Mouse (Mus musculus) megakaryocyte, embryonic 14.5 days (primary cell): ENCODE results near the gene D630045J12Rik.

Experiments used
- FLI1 ChIP-seq: IDR thresholded peaks from 2 replicates; pipeline ENCODE4 v1.6.1; 2012; ENCODE audit warnings: low read length, inconsistent platforms, mixed read lengths
- GATA1 ChIP-seq: IDR thresholded peaks from 3 replicates; pipeline ENCODE4 v1.6.1; 2012; ENCODE audit warnings: mixed read lengths, low read length, inconsistent platforms, borderline replicate concordance

- no peak for TF ChIP-seq GATA1
- TF ChIP-seq FLI1: no peak
These were observed 3.0 kb upstream of the D630045J12Rik start for GRCm38 (mm10) chr6:38256793-38257192.
